Mouse (Mus musculus) CD8-positive naive resting alpha-beta T cell, adult 2 months (primary cell): ENCODE results near the gene Atpif1.
"Not testable (repeated sequence)": the region's sequence is repeated elsewhere in the genome, so short reads cannot be mapped to it uniquely, and the experiment has no call there.

Source experiments
- DNase-seq, 2 experiments: peaks; one replicate each; pipeline ENCODE4 v3.0.0; 2022; ENCODE audit warnings: low read depth in 2 of 2, low spot score in 2 of 2

Atpif1 gene

GRCm38 (mm10) chr4:132532981-132533916 lies at the start of gene Atpif1:
Atpif1 (minus strand) TSS chr4:132533659.
- peak; percentile 78 to 82 for DNase-seq

- no peak for DNase-seq
These were observed 41.4 kb upstream of the Atpif1 start for GRCm38 (mm10) chr4:132574809-132575347.

- no peak for DNase-seq
These were observed 39.9 kb upstream of the Atpif1 start for GRCm38 (mm10) chr4:132573327-132573726.

- no peak for DNase-seq
These were observed 37.7 kb upstream of the Atpif1 start for GRCm38 (mm10) chr4:132571190-132571589.

- DNase-seq: no peak
These were observed 35.7 kb upstream of the Atpif1 start for GRCm38 (mm10) chr4:132569115-132569514.

- DNase-seq: no peak
These were observed 33.9 kb upstream of the Atpif1 start for GRCm38 (mm10) chr4:132567361-132567779.

- no peak for DNase-seq
These were observed 31.8 kb upstream of the Atpif1 start for GRCm38 (mm10) chr4:132565089-132565747.

GRCm38 (mm10) chr4:132563965-132564364 lies 30.5 kb upstream of the Atpif1 start, which contains the start of gene Ptafr:
Ptafr (plus strand) TSS chr4:132564067.
- DNase-seq: no peak

GRCm38 (mm10) chr4:132563261-132563660 lies 29.8 kb upstream of the Atpif1 start:
- DNase-seq: no peak

GRCm38 (mm10) chr4:132555550-132555949 lies 22.1 kb upstream of the Atpif1 start:
- DNase-seq: not testable (repeated sequence)

- no peak for DNase-seq
These were observed 21.2 kb upstream of the Atpif1 start for GRCm38 (mm10) chr4:132554653-132555052.

- no peak for DNase-seq
These were observed 20.8 kb upstream of the Atpif1 start for GRCm38 (mm10) chr4:132554221-132554620.

- DNase-seq: peak; percentile 32 to 59
These were observed 12.4 kb upstream of the Atpif1 start for GRCm38 (mm10) chr4:132545851-132546250.

- DNase-seq: no peak
These were observed 9.3 kb upstream of the Atpif1 start for GRCm38 (mm10) chr4:132542724-132543123.

- no peak for DNase-seq
These were observed 8.0 kb upstream of the Atpif1 start for GRCm38 (mm10) chr4:132541413-132541812.

GRCm38 (mm10) chr4:132539481-132539880 lies 6.0 kb upstream of the Atpif1 start:
- no peak for DNase-seq

- DNase-seq: peak; percentile 89 to 92
These were observed 2.1 kb upstream of the Atpif1 start, which contains the start of gene Dnajc8 for GRCm38 (mm10) chr4:132535406-132536121. Dnajc8 (plus strand) TSS chr4:132535550.

- no peak for DNase-seq
These were observed 963 bp downstream of the Atpif1 start for GRCm38 (mm10) chr4:132532496-132532895.

GRCm38 (mm10) chr4:132530033-132530804 lies 3.2 kb downstream of the Atpif1 start:
- no peak for DNase-seq

- DNase-seq: no peak
These were observed 4.1 kb downstream of the Atpif1 start for GRCm38 (mm10) chr4:132529344-132529743.
